Mouse (Mus musculus) kidney, adult 2 months (tissue): Measurements from ENCODE around the gene Mast4.

ENCODE experiments used
- CTCF ChIP-seq: fragments of 200-500 bp; conservative IDR thresholded peaks from 2 replicates; pipeline ENCODE4 v1.5.1; 2011; ENCODE audit warnings: low read depth, mild to moderate bottlenecking, control low read depth, low read length, moderate library complexity, mixed read lengths; ENCODE audit not compliant: insufficient read depth, insufficient read length
- POLR2A ChIP-seq: fragments of 200-500 bp; IDR thresholded peaks from one replicate; pipeline ENCODE4 v1.6.1; 2011; ENCODE audit warnings: low read depth, low read length, control low read depth

- TF ChIP-seq CTCF (no peak), POLR2A (no peak)
Observed at GRCm38 (mm10) chr13:102770194-102770593, 564.1 kb downstream of the Mast4 start.
